ENCODE assay signal across 28 mouse cellular contexts in the genomic region with DNA sequence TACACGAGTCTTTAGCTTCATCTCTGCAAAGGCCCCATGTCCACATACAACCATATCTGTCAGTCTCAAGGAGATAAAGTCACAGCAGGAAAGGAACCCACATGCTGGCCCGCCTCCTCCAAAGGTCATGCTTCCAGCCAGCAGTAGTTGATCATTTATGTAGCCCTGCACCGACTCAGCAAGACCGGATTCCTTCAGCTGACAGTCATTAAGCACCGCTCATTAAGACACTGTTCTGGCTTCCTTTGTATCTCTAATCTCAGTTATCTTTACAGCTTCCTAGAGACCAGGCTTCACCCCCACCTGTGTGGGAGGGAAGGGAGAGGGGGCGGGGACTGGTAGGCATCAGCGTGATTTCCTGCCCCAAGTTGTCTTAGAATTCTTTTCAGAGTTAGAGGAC.
DNase-seq lines count a peak whose midpoint lies in the region; ATAC-seq and TF ChIP-seq lines count a peak whose summit lies in the region.
"Had no signal": no experiment of that assay in that cellular context is flagged by ENCODE, and none has a peak within 500 bp of the region (broad histone marks: within the 10 kb centered on the region; RNA-seq: fewer than 3 reads in every experiment).

No protein-coding gene starts in this region.

- peak; percentile 40; the same call in 1 of the 2 replicates for ATAC-seq in stomach, embryonic 16.5 days (ENCODE audit: insufficient read depth, low FRiP score)
- no peak for ATAC-seq in stomach, postnatal 0 days (ENCODE audit: low FRiP score, low TSS enrichment)
- no peak for ATAC-seq in erythroblast, adult 5-6 weeks (replicated peaks; ENCODE audit: low FRiP score, poor library complexity, severe bottlenecking)
- ATAC-seq: forebrain, embryonic 14.5 days; midbrain, embryonic 16.5 days had no signal

- no peaks in the 10 kb centered on the region for H3K4me1 ChIP-seq in stomach, embryonic 16.5 days (ENCODE audit: control insufficient read depth, insufficient read depth, low read length)
- H3K4me1 ChIP-seq in stomach, postnatal 0 days (replicated peaks; ENCODE audit: control insufficient read depth, insufficient read depth), result no peaks in the 10 kb centered on the region
- H3K4me1 ChIP-seq: embryonic facial prominence, embryonic 13.5 days; limb, embryonic 15.5 days had no signal

- H3K27me3 ChIP-seq in stomach, embryonic 16.5 days (ENCODE audit: control insufficient read depth, insufficient read depth, low read length), result no peaks in the 10 kb centered on the region
- H3K27me3 ChIP-seq in stomach, postnatal 0 days (ENCODE audit: control insufficient read depth, insufficient read depth, low read length), result no peaks in the 10 kb centered on the region

- no peak for DNase-seq in stomach, postnatal 0 days (ENCODE audit: low spot score)
- DNase-seq in kidney, adult 18-20 months, result peak; percentile 59
- DNase-seq in kidney, postnatal 10 days, result peak; percentile 57
- DNase-seq in adrenal gland, postnatal 4 days (ENCODE audit: low spot score in 2 of 2), result no peak
- no peak for DNase-seq in B cell, adult 2 months
- no peak for DNase-seq in adrenal gland, adult 2 months
- DNase-seq: adrenal gland, postnatal 36 days; cerebellum, adult 11 months; cerebellum, postnatal 25 days; embryo, embryonic 11 days; gastrocnemius, adult 2 months; heart, postnatal 4 days; left cerebral cortex, postnatal 4 days; lung, embryonic 14.5 days; right cerebral cortex, adult 18-20 months; right cerebral cortex, postnatal 4 days; thymus, adult 18-20 months; thymus, postnatal 36 days had no signal

- H3K36me3 ChIP-seq in stomach, embryonic 16.5 days (ENCODE audit: control insufficient read depth, insufficient read depth, low read length), result no peaks in the 10 kb centered on the region
- no peaks in the 10 kb centered on the region for H3K36me3 ChIP-seq in stomach, postnatal 0 days (ENCODE audit: control insufficient read depth, insufficient read depth, low read length)
- H3K36me3 ChIP-seq: embryonic facial prominence, embryonic 13.5 days; G1E; limb, embryonic 15.5 days; neural tube, embryonic 15.5 days had no signal

- no peak for TF ChIP-seq EP300 in stomach, postnatal 0 days (optimal IDR thresholded peaks at IDR 0.05)

- no peak overlapping the region for H3K9ac ChIP-seq in stomach, embryonic 16.5 days (ENCODE audit: low read length)
- no peak overlapping the region for H3K9ac ChIP-seq in stomach, postnatal 0 days (ENCODE audit: low read length)
- H3K9ac ChIP-seq: embryonic facial prominence, embryonic 13.5 days; limb, embryonic 15.5 days; liver, embryonic 14.5 days; lung, embryonic 14.5 days; neural tube, embryonic 15.5 days had no signal

- WGBS in stomach, embryonic 16.5 days, result 21% methylated on average over 7 of the region's 7 CpGs
- 19% methylated on average over 7 of the region's 7 CpGs for WGBS in stomach, postnatal 0 days

- no peak overlapping the region for H3K4me2 ChIP-seq in stomach, embryonic 16.5 days (ENCODE audit: low read depth, low read length)
- H3K4me2 ChIP-seq in stomach, postnatal 0 days (replicated peaks; ENCODE audit: low read depth), result no peak overlapping the region
- H3K4me2 ChIP-seq: embryonic facial prominence, embryonic 13.5 days; limb, embryonic 15.5 days; lung, embryonic 14.5 days; neural tube, embryonic 15.5 days had no signal

- H3K27ac ChIP-seq in stomach, embryonic 16.5 days (ENCODE audit: low read length), result no peak overlapping the region
- H3K27ac ChIP-seq in stomach, postnatal 0 days (replicated peaks), result no peak overlapping the region
- H3K27ac ChIP-seq: embryonic facial prominence, embryonic 13.5 days; gastrocnemius, adult 2 months; limb, embryonic 15.5 days; liver, embryonic 14.5 days; neural tube, embryonic 15.5 days had no signal

- no peaks in the 10 kb centered on the region for H3K9me3 ChIP-seq in stomach, embryonic 16.5 days (replicated peaks; ENCODE audit: control insufficient read depth, low read length)
- H3K9me3 ChIP-seq in stomach, postnatal 0 days (ENCODE audit: control insufficient read depth, low read length), result no peaks in the 10 kb centered on the region
- H3K9me3 ChIP-seq: embryonic facial prominence, embryonic 13.5 days; G1E; limb, embryonic 15.5 days; neural tube, embryonic 15.5 days had no signal

- no peak overlapping the region for H3K4me3 ChIP-seq in stomach, embryonic 16.5 days (replicated peaks; ENCODE audit: low read length)
- H3K4me3 ChIP-seq in stomach, postnatal 0 days (ENCODE audit: low read depth, low read length), result no peak overlapping the region
- H3K4me3 ChIP-seq: embryonic facial prominence, embryonic 13.5 days; gastrocnemius, adult 2 months; limb, embryonic 15.5 days; myocyte; neural tube, embryonic 15.5 days had no signal

- no peak for TF ChIP-seq CTCF in stomach, postnatal 0 days (IDR thresholded peaks at IDR 0.05; ENCODE audit: low read depth)

Comparison
In these comparisons a context has a peak if more than half of its experiments do, and no peak if none do; other contexts are left out.
1. DNase-seq: peak in kidney, adult 18-20 months (single experiment) and kidney, postnatal 10 days (single experiment); none in stomach, postnatal 0 days (single experiment), adrenal gland, postnatal 4 days (0 of 2), B cell, adult 2 months (0 of 2) and adrenal gland, adult 2 months (single experiment).